Mouse (Mus musculus) forebrain, postnatal 0 days (tissue): Measurements from ENCODE around the gene Agl. TPM values are rescaled to one million over a fixed set of nuclear protein-coding genes. Genes with fewer than 3 reads are reported as not detected.

Experiments used
- ATAC-seq: fragments of 200-750 bp; cut with Nextera tagmentation; 2 replicates; pipeline ENCODE4 v1.8.0; 2017; ENCODE audit warnings: mild to moderate bottlenecking, moderate library complexity
- DNase-seq: peaks from one replicate; pipeline ENCODE4 v3.0.0-alpha.2; 2015
- H3K27ac ChIP-seq: fragments of 300-500 bp; sonication (generic); 2 replicates; pipeline ENCODE4 v1.5.1; 2014; ENCODE audit warnings: low read depth, mild to moderate bottlenecking, antibody characterized with exemption, low read length, moderate library complexity, mixed read lengths
- H3K27me3 ChIP-seq: fragments of 300-500 bp; sonication (generic); 2 replicates; pipeline ENCODE4 v1.6.1; 2014; ENCODE audit warnings: mild to moderate bottlenecking, low read length, mixed read lengths; ENCODE audit not compliant: insufficient read depth
- H3K36me3 ChIP-seq: fragments of 300-500 bp; sonication (generic); 2 replicates; pipeline ENCODE4 v1.6.1; 2014; ENCODE audit warnings: mild to moderate bottlenecking, moderate library complexity; ENCODE audit not compliant: insufficient read depth
- H3K4me1 ChIP-seq: fragments of 300-500 bp; sonication (generic); 2 replicates; pipeline ENCODE4 v1.6.1; 2014; ENCODE audit warnings: antibody characterized with exemption; ENCODE audit not compliant: insufficient read depth
- H3K4me2 ChIP-seq: fragments of 300-500 bp; sonication (generic); 2 replicates; pipeline ENCODE4 v1.6.1; 2014; ENCODE audit warnings: low read depth, mild to moderate bottlenecking, moderate library complexity
- H3K4me3 ChIP-seq: fragments of 300-500 bp; sonication (generic); 2 replicates; pipeline ENCODE4 v1.5.1; 2014; ENCODE audit warnings: low read depth, low read length, mixed read lengths
- H3K9ac ChIP-seq: fragments of 300-500 bp; sonication (generic); 2 replicates; pipeline ENCODE4 v1.6.1; 2014; ENCODE audit warnings: mild to moderate bottlenecking
- H3K9me3 ChIP-seq: fragments of 300-500 bp; sonication (generic); 2 replicates; pipeline ENCODE4 v1.6.1; 2016; ENCODE audit warnings: low read length
- CTCF ChIP-seq: sonication (generic); IDR thresholded peaks from 2 replicates; pipeline ENCODE4 v1.5.1; 2016; ENCODE audit warnings: antibody characterized with exemption, control low read depth, low read depth
- WGBS: fragments of 180-500 bp; shearing (Covaris S2); extraction: QIAGEN DNeasy Blood & Tissue Kit; methylation state at CpG from one replicate; pipeline ENCODE4 v1.1.7; 2014; 5-methylcytosine and 5-hydroxymethylcytosine counted together
- polyA plus RNA-seq: library from polyadenylated mRNA; unstranded; fragments of >200 nt; fragmentation: Nextera tagmentation; extraction: Ambion mirVana; gene quantifications from 2 replicates; pipeline ENCODE4 v1.2.1, GENCODE M21; 2015
- total RNA-seq: library from RNA; depleted of rRNA; stranded (reverse); fragments of >200 nt; gene quantifications from 2 replicates; pipeline ENCODE4 v1.2.3, GENCODE M21; 2014; rRNA removed

Gene Agl
- total and polyA plus RNA-seq, 2 experiments from 2014 or later: 9.0 to 17.5 TPM

GRCm38 (mm10) chr3:116695666-116695985, 112.3 kb downstream of the Agl start:
- Histone ChIP-seq H3K36me3 (no peaks in the 10 kb centered on the region), H3K9me3 (no peaks in the 10 kb centered on the region), H3K4me2 (no peak overlapping the region), H3K4me3 (no peak overlapping the region), H3K4me1 (no peaks in the 10 kb centered on the region), H3K9ac (no peak overlapping the region), H3K27me3 (no peaks in the 10 kb centered on the region), H3K27ac (no peak overlapping the region)
- ATAC-seq: no peak
- no peak for TF ChIP-seq CTCF
- 95% methylated on average over 2 of the region's 2 CpGs for WGBS
- DNase-seq: no peak

GRCm38 (mm10) chr3:116694955-116695665, 112.9 kb downstream of the Agl start:
- no peak overlapping the region for H3K9ac ChIP-seq
- no peak overlapping the region for H3K27ac ChIP-seq
- H3K9me3 ChIP-seq: no peaks in the 10 kb centered on the region
- WGBS: 89% methylated on average over 8 of the region's 8 CpGs
- no peaks in the 10 kb centered on the region for H3K27me3 ChIP-seq
- no peak for TF ChIP-seq CTCF
- H3K4me3 ChIP-seq: no peak overlapping the region
- H3K4me1 ChIP-seq: no peaks in the 10 kb centered on the region
- DNase-seq (no peak), ATAC-seq (no peak)
- H3K36me3 ChIP-seq: no peaks in the 10 kb centered on the region
- no peak overlapping the region for H3K4me2 ChIP-seq

GRCm38 (mm10) chr3:116694312-116694711, 113.7 kb downstream of the Agl start:
- H3K27ac ChIP-seq: no peak overlapping the region
- no peak overlapping the region for H3K9ac ChIP-seq
- H3K4me3 ChIP-seq: no peak overlapping the region
- H3K27me3 ChIP-seq: no peaks in the 10 kb centered on the region
- no peaks in the 10 kb centered on the region for H3K4me1 ChIP-seq
- no peak overlapping the region for H3K4me2 ChIP-seq
- no peaks in the 10 kb centered on the region for H3K9me3 ChIP-seq
- H3K36me3 ChIP-seq: no peaks in the 10 kb centered on the region
- no peak for TF ChIP-seq CTCF
- WGBS: 63% methylated on average over 3 of the region's 3 CpGs
- ATAC-seq (no peak), DNase-seq (no peak)

Other genes starting within 250 kb of the Agl start
- 0.08 TPM in 1 of 2 replicates, not detected in the other for gene Lrrc39, start 245.2 kb downstream of the Agl start, total RNA-seq
- 0.15 and 0.16 TPM in 2 replicates for gene Lrrc39, start 245.2 kb downstream of the Agl start, polyA plus RNA-seq
- gene Sass6, start 213.2 kb downstream of the Agl start, total RNA-seq: 8.7 and 10.3 TPM in 2 replicates
- 6.0 and 8.0 TPM in 2 replicates for gene Sass6, start 213.2 kb downstream of the Agl start, polyA plus RNA-seq
- 13.5 and 21.0 TPM in 2 replicates for gene Trmt13, start 193.6 kb downstream of the Agl start, total RNA-seq
- 10.3 and 14.4 TPM in 2 replicates for gene Trmt13, start 193.6 kb downstream of the Agl start, polyA plus RNA-seq
- 57.6 and 58.6 TPM in 2 replicates for gene Mfsd14a, start 145.5 kb downstream of the Agl start, total RNA-seq
- 46.6 and 51.7 TPM in 2 replicates for gene Mfsd14a, start 145.5 kb downstream of the Agl start, polyA plus RNA-seq
- gene Gm43191, start 126.9 kb downstream of the Agl start, total RNA-seq: not detected in 2 replicates
- gene Gm43191, start 126.9 kb downstream of the Agl start, polyA plus RNA-seq: not detected in 2 replicates
- 14.1 and 21.9 TPM in 2 replicates for gene Slc35a3, start 95.3 kb downstream of the Agl start, total RNA-seq
- 3.7 and 4.8 TPM in 2 replicates for gene Slc35a3, start 95.3 kb downstream of the Agl start, polyA plus RNA-seq
- gene Frrs1, start 51.3 kb upstream of the Agl start, total RNA-seq: 2.7 and 3.8 TPM in 2 replicates
- 2.0 and 5.9 TPM in 2 replicates for gene Frrs1, start 51.3 kb upstream of the Agl start, polyA plus RNA-seq
- not detected in 2 replicates for gene 4930455H04Rik, start 160.1 kb upstream of the Agl start, total RNA-seq
- gene 4930455H04Rik, start 160.1 kb upstream of the Agl start, polyA plus RNA-seq: not detected in 2 replicates
- gene Palmd, start 160.8 kb upstream of the Agl start, total RNA-seq: 6.3 and 6.9 TPM in 2 replicates
- gene Palmd, start 160.8 kb upstream of the Agl start, polyA plus RNA-seq: 8.8 and 11.7 TPM in 2 replicates